Mouse (Mus musculus) cerebellum, adult 2 months (tissue): ENCODE data around the gene Epb41l5.

Experiments used
- CTCF ChIP-seq: fragments of 200-500 bp; IDR thresholded peaks from 2 replicates; pipeline ENCODE4 v1.5.1; 2011; ENCODE audit warnings: low read depth, mild to moderate bottlenecking, control low read depth, low read length, moderate library complexity, borderline replicate concordance; ENCODE audit not compliant: insufficient read depth
- POLR2A ChIP-seq: fragments of 200-500 bp; IDR thresholded peaks from 2 replicates; pipeline ENCODE4 v1.6.1; 2011; ENCODE audit warnings: low read length, control low read depth, borderline replicate concordance; ENCODE audit not compliant: insufficient read depth

DNA sequence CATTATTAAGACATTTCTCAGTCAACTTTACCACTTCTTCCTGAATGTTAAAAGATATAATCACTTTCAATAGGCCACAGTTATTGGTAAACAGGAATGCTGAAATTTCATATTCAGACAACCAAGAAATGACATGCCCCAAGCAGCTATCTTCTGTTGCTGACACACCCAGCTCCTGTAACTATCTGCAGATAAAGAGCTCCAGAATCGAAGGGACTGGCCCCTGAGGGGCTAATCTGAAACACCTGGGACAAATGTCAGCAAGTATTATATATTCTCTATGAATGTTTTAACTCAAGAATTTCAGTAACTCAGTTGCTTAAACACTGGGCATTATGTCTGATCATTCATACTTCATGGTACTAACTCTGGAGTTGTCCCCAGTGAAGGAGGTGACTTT lies 78.7 kb downstream of the Epb41l5 start:
- TF ChIP-seq POLR2A (no peak), CTCF (no peak)
